Mouse (Mus musculus) stomach, embryonic 14.5 days (tissue): Measurements from ENCODE around the gene Pheta1. TPM values are rescaled to one million over a fixed set of nuclear protein-coding genes. Genes with fewer than 3 reads are reported as not detected.
A peak's percentile ranks its signal among the peaks of the same experiment; 100 is the strongest.

Experiments used
- ATAC-seq: fragments of 200-750 bp; cut with Nextera tagmentation; 2 replicates; pipeline ENCODE4 v1.8.0; 2017; ENCODE audit warnings: low read depth, moderate TSS enrichment; ENCODE audit not compliant: insufficient number of reproducible peaks, insufficient read depth, low FRiP score
- H3K27ac ChIP-seq: fragments of 300-500 bp; sonication (generic); 2 replicates; pipeline ENCODE4 v1.5.1; 2014; ENCODE audit warnings: mild to moderate bottlenecking, low read length, moderate library complexity, mixed read lengths
- H3K27me3 ChIP-seq: fragments of 300-500 bp; sonication (generic); 2 replicates; pipeline ENCODE4 v1.6.1; 2014; ENCODE audit warnings: low read length, control low read depth, mixed read lengths; ENCODE audit not compliant: control insufficient read depth, insufficient read depth
- H3K36me3 ChIP-seq: fragments of 300-500 bp; sonication (generic); 2 replicates; pipeline ENCODE4 v1.6.1; 2014; ENCODE audit warnings: mild to moderate bottlenecking, control low read depth, low read length, moderate library complexity, mixed read lengths; ENCODE audit not compliant: control insufficient read depth, insufficient read depth
- H3K4me1 ChIP-seq: fragments of 300-500 bp; sonication (generic); 2 replicates; pipeline ENCODE4 v1.6.1; 2014; ENCODE audit warnings: low read length, control low read depth, mixed read lengths; ENCODE audit not compliant: control insufficient read depth, insufficient read depth
- H3K4me2 ChIP-seq: fragments of 300-500 bp; sonication (generic); replicated peaks from 2 replicates; pipeline ENCODE4 v1.6.1; 2014; ENCODE audit warnings: low read depth, low read length, control low read depth
- H3K4me3 ChIP-seq: fragments of 300-500 bp; sonication (generic); 2 replicates; pipeline ENCODE4 v1.5.1; 2014; ENCODE audit warnings: low read depth, low read length, control low read depth
- H3K9ac ChIP-seq: fragments of 300-500 bp; sonication (generic); replicated peaks from 2 replicates; pipeline ENCODE4 v1.6.1; 2014; ENCODE audit warnings: low read depth, mild to moderate bottlenecking, control low read depth, low read length, moderate library complexity, mixed read lengths
- H3K9me3 ChIP-seq: fragments of 300-500 bp; sonication (generic); 2 replicates; pipeline ENCODE4 v1.6.1; 2016; ENCODE audit warnings: low read depth, low read length, control low read depth; ENCODE audit not compliant: control insufficient read depth
- WGBS: fragments of 180-500 bp; shearing (Covaris S2); extraction: QIAGEN DNeasy Blood & Tissue Kit; methylation state at CpG from one replicate; pipeline ENCODE4 v1.1.7; 2014; 5-methylcytosine and 5-hydroxymethylcytosine counted together
- polyA plus RNA-seq: library from polyadenylated mRNA; unstranded; fragments of >200 nt; fragmentation: Nextera tagmentation; extraction: Ambion mirVana; gene quantifications from 2 replicates; pipeline ENCODE4 v1.2.1, GENCODE M21; 2014

Gene Pheta1
- polyA plus RNA-seq, 1 experiment from 2014 or later, result 17.6 TPM

DNA sequence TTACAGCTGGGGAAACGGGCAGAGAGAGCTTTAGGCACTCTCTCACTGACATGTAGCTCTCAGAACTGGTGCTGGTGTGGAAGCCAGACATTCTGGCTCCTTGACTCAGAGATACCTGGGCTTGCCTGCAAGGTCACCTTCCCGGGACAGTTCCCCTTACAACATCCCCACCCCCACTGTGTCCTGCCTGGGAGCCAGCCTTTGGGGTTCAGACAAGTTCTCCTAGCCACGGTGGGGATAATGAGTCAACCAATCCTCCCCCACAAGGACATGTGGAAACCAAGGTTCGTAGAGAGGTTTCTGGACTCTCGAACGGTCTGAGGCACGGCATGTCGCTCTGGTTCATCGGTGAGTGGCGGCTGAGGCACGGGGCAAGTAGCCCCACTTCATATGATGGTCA, 8.0 kb downstream of the Pheta1 start:
- H3K4me3 ChIP-seq, result no peak overlapping the region
- no peak for ATAC-seq
- H3K9me3 ChIP-seq, result 0 out of 2 replicates have a peak, but pooled peaks cover 3% of the 10 kb centered on the region
- H3K27ac ChIP-seq, result no peak overlapping the region
- 0 out of 2 replicates have a peak, but pooled peaks cover 3% of the 10 kb centered on the region for H3K4me1 ChIP-seq
- peaks cover 22% of the 10 kb centered on the region for H3K36me3 ChIP-seq
- no peak overlapping the region for H3K4me2 ChIP-seq
- H3K27me3 ChIP-seq, result no peaks in the 10 kb centered on the region
- no peak overlapping the region for H3K9ac ChIP-seq
- 85% methylated on average over 11 of the region's 11 CpGs for WGBS

DNA sequence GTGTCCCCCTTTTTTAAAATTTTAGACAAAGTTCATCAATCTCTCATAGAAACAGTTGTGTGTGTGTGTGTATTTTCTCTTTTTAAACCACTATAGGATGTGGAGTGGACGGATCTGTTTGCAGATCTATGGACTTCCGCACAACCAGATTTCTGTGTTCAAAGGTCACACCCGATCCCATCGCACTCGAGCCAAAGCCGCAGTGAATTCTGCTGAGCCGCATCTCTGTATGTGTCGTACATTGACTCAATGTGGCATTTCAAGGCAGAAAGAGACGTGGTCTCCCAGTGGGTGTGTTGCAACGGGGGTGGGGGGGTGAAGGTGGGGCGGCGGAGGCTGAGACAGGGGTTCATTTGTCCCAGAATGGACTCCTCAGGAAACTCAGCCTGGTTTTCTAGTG, 9.6 kb downstream of the Pheta1 start:
- Histone ChIP-seq H3K9ac (no peak overlapping the region), H3K4me3 (no peak overlapping the region), H3K9me3 (0 out of 2 replicates have a peak, but pooled peaks cover 3% of the 10 kb centered on the region), H3K27me3 (no peaks in the 10 kb centered on the region), H3K4me1 (0 out of 2 replicates have a peak, but pooled peaks cover 3% of the 10 kb centered on the region), H3K4me2 (no peak overlapping the region), H3K36me3 (peaks cover 8% of the 10 kb centered on the region), H3K27ac (no peak overlapping the region)
- WGBS, result 85% methylated on average over 12 of the region's 12 CpGs
- ATAC-seq, result no peak

DNA sequence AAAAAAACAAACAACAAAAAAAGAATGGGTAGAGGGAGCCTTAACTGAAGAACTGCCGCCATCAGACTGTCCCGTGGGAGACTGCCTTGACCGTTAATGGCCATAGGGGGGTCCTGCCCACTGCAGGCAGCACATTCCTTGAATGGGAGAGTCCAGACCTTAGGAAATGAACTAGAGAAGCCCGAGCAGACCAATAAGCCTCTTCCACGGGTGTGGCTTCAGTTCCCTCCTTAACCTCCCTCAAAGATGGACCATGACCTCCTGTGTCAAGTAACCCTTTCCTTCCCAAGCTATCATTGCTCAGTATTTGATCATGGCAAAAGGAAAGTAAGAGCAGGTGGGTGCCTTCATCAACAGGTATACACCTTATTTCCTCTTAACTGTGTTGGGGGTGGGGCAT, 13.2 kb downstream of the Pheta1 start:
- Histone ChIP-seq H3K4me2 (no peak overlapping the region), H3K9ac (no peak overlapping the region)
- ATAC-seq, result no peak

DNA sequence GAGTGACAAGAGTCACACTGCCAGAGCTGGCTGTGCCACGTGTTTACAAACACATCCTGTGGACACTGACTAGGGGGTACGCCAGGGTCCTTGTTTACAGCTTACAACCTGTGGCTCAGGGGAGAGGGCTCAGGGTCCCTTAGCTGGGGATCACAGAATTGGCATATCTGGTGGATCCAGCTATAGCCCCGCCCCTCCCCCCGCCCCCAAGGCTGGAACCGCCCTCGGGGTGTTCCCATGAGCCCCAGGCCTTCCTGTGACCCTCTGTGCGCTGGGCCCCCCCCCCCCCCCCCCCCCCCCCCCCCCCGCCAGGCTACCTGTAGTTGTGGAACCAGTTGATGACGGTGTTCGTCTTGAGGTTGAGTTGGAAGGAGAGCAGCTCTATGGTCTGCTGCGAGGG, 15.5 kb downstream of the Pheta1 start:
- peak; percentile 43 for ATAC-seq
- H3K4me2 ChIP-seq, result peak overlapping the region; percentile 36
- H3K36me3 ChIP-seq, result no peaks in the 10 kb centered on the region
- H3K9me3 ChIP-seq, result 0 out of 2 replicates have a peak, but pooled peaks cover 3% of the 10 kb centered on the region
- WGBS, result 15% methylated on average over 8 of the region's 11 CpGs
- no peak overlapping the region for H3K9ac ChIP-seq
- H3K4me1 ChIP-seq, result no peaks in the 10 kb centered on the region
- H3K27ac ChIP-seq, result no peak overlapping the region
- H3K4me3 ChIP-seq, result no peak overlapping the region
- H3K27me3 ChIP-seq, result no peaks in the 10 kb centered on the region

More for the DNA sequence above, 13.2 kb downstream of the Pheta1 start:
- Histone ChIP-seq H3K4me1 (no peaks in the 10 kb centered on the region), H3K36me3 (no peaks in the 10 kb centered on the region), H3K27ac (no peak overlapping the region), H3K27me3 (no peaks in the 10 kb centered on the region), H3K4me3 (no peak overlapping the region), H3K9me3 (0 out of 2 replicates have a peak, but pooled peaks cover 3% of the 10 kb centered on the region)
- WGBS, result 51% methylated on average over 5 of the region's 5 CpGs

DNA sequence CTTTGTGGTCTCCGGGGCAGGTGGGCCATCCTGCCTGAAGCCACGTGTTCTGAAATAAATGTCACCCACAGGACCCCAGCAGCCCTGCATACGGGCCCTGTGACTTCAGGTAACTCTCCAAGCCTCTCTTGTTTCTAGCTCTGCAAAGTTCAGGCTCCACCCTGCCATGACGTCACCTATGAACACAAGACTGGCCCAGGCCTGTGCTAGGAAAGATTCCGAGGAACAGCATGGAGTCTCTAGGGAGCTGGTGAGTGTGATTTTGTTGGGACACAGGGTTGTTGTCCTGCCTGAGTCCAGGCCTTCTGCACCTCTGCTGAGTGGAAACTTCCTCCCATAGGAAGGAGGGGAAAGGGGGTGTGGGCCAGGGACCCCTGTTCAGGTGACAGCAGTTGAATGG, 19.2 kb downstream of the Pheta1 start:
- Histone ChIP-seq H3K27ac (no peak overlapping the region), H3K4me1 (no peaks in the 10 kb centered on the region), H3K4me3 (no peak overlapping the region), H3K36me3 (no peaks in the 10 kb centered on the region), H3K9me3 (no peaks in the 10 kb centered on the region), H3K4me2 (no peak overlapping the region), H3K27me3 (no peaks in the 10 kb centered on the region), H3K9ac (no peak overlapping the region)
- 57% methylated on average over 5 of the region's 5 CpGs for WGBS
- ATAC-seq, result peak; percentile 51

DNA sequence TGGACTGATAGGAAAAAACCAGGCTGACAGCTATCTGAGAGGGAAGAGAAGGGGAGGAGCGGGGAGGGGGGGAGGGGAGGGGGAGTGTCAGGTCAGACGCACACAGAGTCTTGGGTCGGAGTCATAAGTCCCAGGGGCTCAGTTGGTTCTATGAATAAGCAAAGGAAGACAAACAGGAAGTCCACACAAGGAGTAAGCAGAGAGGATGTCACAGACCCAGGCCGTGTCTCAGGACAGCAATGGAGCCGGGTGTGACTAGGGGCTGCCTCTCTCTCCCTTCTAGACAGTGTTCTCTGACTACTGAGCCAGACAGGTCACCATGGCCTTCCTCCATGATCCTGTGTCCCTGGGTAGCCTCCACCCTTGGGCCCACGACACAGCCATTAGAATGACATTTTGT, 22.0 kb downstream of the Pheta1 start:
- Histone ChIP-seq H3K4me1 (no peaks in the 10 kb centered on the region), H3K9me3 (no peaks in the 10 kb centered on the region), H3K9ac (no peak overlapping the region), H3K4me2 (no peak overlapping the region), H3K27ac (no peak overlapping the region), H3K4me3 (no peak overlapping the region), H3K27me3 (no peaks in the 10 kb centered on the region), H3K36me3 (no peaks in the 10 kb centered on the region)
- no peak for ATAC-seq
- WGBS, result 67% methylated on average over 6 of the region's 6 CpGs

DNA sequence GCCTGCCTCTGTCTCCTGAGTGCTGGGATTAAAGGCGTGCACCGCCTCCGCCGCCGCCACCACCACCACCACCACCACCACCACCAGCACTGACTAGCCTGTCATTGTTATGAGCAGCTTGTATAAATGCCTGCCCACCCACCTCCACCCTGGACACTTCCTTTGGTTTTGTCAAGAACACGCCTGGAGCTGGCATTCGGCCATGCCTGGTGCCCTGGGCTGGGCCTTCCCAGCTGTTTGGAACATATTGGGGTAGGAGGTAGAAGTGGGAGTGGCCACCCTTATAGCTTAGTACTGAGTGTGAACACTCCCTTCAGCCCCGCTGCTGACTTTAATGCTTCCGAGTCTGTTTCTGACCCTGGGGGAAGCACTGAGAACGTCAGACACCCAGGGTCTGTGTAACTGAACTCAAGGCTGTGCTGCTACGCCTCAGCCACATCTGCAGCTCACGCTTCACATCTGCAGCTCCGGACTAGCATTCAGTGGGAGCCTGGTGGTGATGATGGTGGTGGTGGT, 22.8 kb downstream of the Pheta1 start:
- no peak overlapping the region for H3K4me2 ChIP-seq
- no peaks in the 10 kb centered on the region for H3K27me3 ChIP-seq
- no peaks in the 10 kb centered on the region for H3K9me3 ChIP-seq
- WGBS, result 87% methylated on average over 13 of the region's 13 CpGs
- no peak overlapping the region for H3K27ac ChIP-seq
- H3K9ac ChIP-seq, result no peak overlapping the region
- H3K4me1 ChIP-seq, result no peaks in the 10 kb centered on the region
- no peaks in the 10 kb centered on the region for H3K36me3 ChIP-seq
- ATAC-seq, result no peak
- H3K4me3 ChIP-seq, result no peak overlapping the region

DNA sequence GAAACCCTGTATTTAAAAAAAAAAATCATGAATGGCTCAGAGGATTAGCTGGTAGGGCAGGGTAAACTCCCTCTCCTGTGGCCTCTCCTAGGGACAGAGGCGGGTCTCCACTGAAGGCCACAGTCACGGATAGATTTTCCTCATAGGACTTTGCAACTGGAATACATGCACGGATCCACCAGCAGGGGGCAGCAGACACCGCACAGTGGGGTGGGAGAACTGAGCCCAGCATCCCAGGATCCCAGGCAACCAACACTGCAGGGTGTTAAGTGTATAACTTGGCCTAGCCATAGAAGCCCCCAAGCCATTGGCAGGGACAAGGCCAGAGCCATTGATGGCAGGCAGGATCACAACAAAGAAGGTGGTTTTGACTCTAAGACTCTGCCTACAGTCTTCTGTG, 23.4 kb downstream of the Pheta1 start:
- no peaks in the 10 kb centered on the region for H3K27me3 ChIP-seq
- H3K27ac ChIP-seq, result no peak overlapping the region
- no peaks in the 10 kb centered on the region for H3K4me1 ChIP-seq
- H3K36me3 ChIP-seq, result no peaks in the 10 kb centered on the region
- no peaks in the 10 kb centered on the region for H3K9me3 ChIP-seq
- 15% methylated on average over 4 of the region's 4 CpGs for WGBS
- no peak overlapping the region for H3K4me2 ChIP-seq
- H3K4me3 ChIP-seq, result no peak overlapping the region
- no peak for ATAC-seq
- no peak overlapping the region for H3K9ac ChIP-seq

DNA sequence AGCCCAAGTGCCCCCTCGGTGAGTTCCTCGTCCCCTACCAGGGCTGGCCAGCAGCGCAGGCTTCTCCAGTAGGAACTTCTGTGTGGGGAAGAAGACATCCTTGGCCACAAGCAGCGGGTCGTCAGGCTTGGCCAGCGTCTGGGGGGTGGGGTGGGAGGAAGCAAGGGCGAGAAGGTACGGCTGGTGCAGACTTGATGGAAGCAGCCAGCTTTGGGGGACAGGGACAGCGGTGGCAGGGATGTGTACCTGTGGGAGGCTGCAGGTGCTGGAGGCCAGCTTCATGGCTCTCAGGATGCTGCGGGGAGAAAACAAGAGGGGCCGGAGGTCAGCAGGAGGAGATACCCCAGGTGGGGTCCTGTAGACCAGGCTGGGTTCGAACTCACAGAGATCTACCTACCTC, 26.3 kb downstream of the Pheta1 start:
- Histone ChIP-seq H3K4me1 (no peaks in the 10 kb centered on the region), H3K4me2 (no peak overlapping the region), H3K36me3 (no peaks in the 10 kb centered on the region), H3K27me3 (no peaks in the 10 kb centered on the region), H3K9ac (no peak overlapping the region), H3K9me3 (no peaks in the 10 kb centered on the region), H3K4me3 (no peak overlapping the region), H3K27ac (no peak overlapping the region)
- 88% methylated on average over 12 of the region's 12 CpGs for WGBS
- ATAC-seq, result no peak
